Mouse (Mus musculus): Measurements from ENCODE around the gene Gm3636.
"Not testable (repeated sequence)": the region's sequence is repeated elsewhere in the genome, so short reads cannot be mapped to it uniquely, and the experiment has no call there.

Gene Gm3636

DNA sequence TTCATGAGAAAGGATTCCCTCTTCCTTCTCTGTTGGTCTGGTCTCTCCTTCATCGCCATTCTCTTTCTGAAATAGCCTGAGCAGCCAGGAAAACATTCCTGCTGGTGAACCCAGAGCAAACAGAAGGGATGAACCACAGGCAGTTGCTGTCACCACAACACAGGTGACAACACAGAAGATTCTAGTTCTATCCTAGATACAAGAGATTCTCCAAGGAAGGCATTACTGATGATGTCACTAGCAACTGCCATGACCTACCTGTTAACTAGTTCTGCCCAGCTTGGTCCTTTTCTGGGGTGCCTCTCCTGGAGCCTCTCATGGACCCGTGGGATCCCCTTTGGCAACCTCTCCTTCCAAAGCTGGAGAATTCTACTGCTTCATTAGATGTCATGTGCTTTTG, at the start of gene Gm3636:
Gm3636 (minus strand) TSS at position 101 of the 400 bp plus-strand sequence.
- DNase-seq (ENCODE audit: low spot score), result not testable (repeated sequence)

GRCm38 (mm10) chr14:6774311-6774710, 32.2 kb upstream of the Gm3636 start, which contains the start of gene Gm8362:
Gene Gm8362, minus strand, starts transcription at chr14:6774411.
- DNase-seq (ENCODE audit: low spot score), result not testable (repeated sequence)

- DNase-seq (ENCODE audit: low spot score), result not testable (repeated sequence)
Observed at GRCm38 (mm10) chr14:6757231-6757536, 15.1 kb upstream of the Gm3636 start.

GRCm38 (mm10) chr14:6756384-6757230, 14.5 kb upstream of the Gm3636 start:
- DNase-seq (ENCODE audit: low spot score), result not testable (repeated sequence)

- DNase-seq (ENCODE audit: low spot score), result not testable (repeated sequence)
Observed at GRCm38 (mm10) chr14:6720151-6720550, 22.0 kb downstream of the Gm3636 start, which contains the start of gene Gm8050. Gene Gm8050, minus strand, starts transcription at chr14:6720251.
